ENCODE assay signal across 11 mouse cellular contexts in genomic region chr5:37821111-37821601, GRCm38 (mm10). TPM values are rescaled to one million over a fixed set of nuclear protein-coding genes. Genes with fewer than 3 reads are reported as not detected.
DNase-seq lines count a peak whose midpoint lies in the region; ATAC-seq and TF ChIP-seq lines count a peak whose summit lies in the region.
"Had no signal": no experiment of that assay in that cellular context is flagged by ENCODE, and none has a peak within 500 bp of the region (broad histone marks: within the 10 kb centered on the region; RNA-seq: fewer than 3 reads in every experiment).

No protein-coding gene starts in this region.

- H3K9ac ChIP-seq in intestine, embryonic 14.5 days (ENCODE audit: low read length) = no peak overlapping the region
- no peak overlapping the region for H3K9ac ChIP-seq in intestine, embryonic 15.5 days
- peak overlapping the region; percentile 87 for H3K9ac ChIP-seq in embryonic facial prominence, embryonic 11.5 days (replicated peaks; ENCODE audit: low read length)
- H3K9ac ChIP-seq in hindbrain, embryonic 15.5 days = no peak overlapping the region
- H3K9ac ChIP-seq in neural tube, embryonic 12.5 days = no peak overlapping the region

- peaks cover 9% of the 10 kb centered on the region for H3K4me1 ChIP-seq in intestine, embryonic 14.5 days (replicated peaks; ENCODE audit: control insufficient read depth, insufficient read depth, low read length)
- peaks cover 16% of the 10 kb centered on the region for H3K4me1 ChIP-seq in intestine, embryonic 15.5 days (replicated peaks)
- H3K4me1 ChIP-seq in embryonic facial prominence, embryonic 11.5 days (ENCODE audit: control insufficient read depth, insufficient read depth, low read length) = peaks cover 6% of the 10 kb centered on the region; the same call in 1 of the 2 replicates
- peaks cover 35% of the 10 kb centered on the region for H3K4me1 ChIP-seq in hindbrain, embryonic 15.5 days (replicated peaks)
- peaks cover 50% of the 10 kb centered on the region for H3K4me1 ChIP-seq in neural tube, embryonic 12.5 days
- H3K4me1 ChIP-seq in kidney, adult 2 months (ENCODE audit: control insufficient read depth, insufficient read depth, low read length) = no peaks in the 10 kb centered on the region

- H3K27ac ChIP-seq in intestine, embryonic 14.5 days (ENCODE audit: low read depth) = no peak overlapping the region
- no peak overlapping the region for H3K27ac ChIP-seq in intestine, embryonic 15.5 days
- H3K27ac ChIP-seq in embryonic facial prominence, embryonic 11.5 days (replicated peaks; ENCODE audit: low read depth, low read length) = peak overlapping the region; percentile 79
- no peak overlapping the region for H3K27ac ChIP-seq in hindbrain, embryonic 15.5 days (replicated peaks)
- no peak overlapping the region for H3K27ac ChIP-seq in neural tube, embryonic 12.5 days
- H3K27ac ChIP-seq in layer of hippocampus, adult 2 months = no peak overlapping the region
- no peak overlapping the region for H3K27ac ChIP-seq in kidney, adult 2 months (ENCODE audit: insufficient read depth, low read depth, low read length)

- H3K36me3 ChIP-seq in intestine, embryonic 14.5 days (ENCODE audit: control insufficient read depth, insufficient read depth, low read length) = no peaks in the 10 kb centered on the region
- H3K36me3 ChIP-seq in intestine, embryonic 15.5 days = no peaks in the 10 kb centered on the region
- no peaks in the 10 kb centered on the region for H3K36me3 ChIP-seq in embryonic facial prominence, embryonic 11.5 days (replicated peaks; ENCODE audit: control insufficient read depth, insufficient read depth, low read depth, low read length)
- H3K36me3 ChIP-seq in hindbrain, embryonic 15.5 days = no peaks in the 10 kb centered on the region
- H3K36me3 ChIP-seq in neural tube, embryonic 12.5 days = no peaks in the 10 kb centered on the region
- H3K36me3 ChIP-seq in kidney, adult 2 months (ENCODE audit: control insufficient read depth, insufficient read depth, low read length) = no peaks in the 10 kb centered on the region

- DNase-seq in intestine, embryonic 14.5 days (ENCODE audit: low spot score) = peak; percentile 74
- no peak for DNase-seq in embryonic facial prominence, embryonic 11.5 days (ENCODE audit: low spot score)
- no peak for DNase-seq in layer of hippocampus, adult 2 months (ENCODE audit: low spot score in 2 of 2)
- DNase-seq in kidney, adult 2 months = no peak
- no peak for DNase-seq in cerebellum, adult 11 months
- DNase-seq: adrenal gland, postnatal 25 days had no signal

- H3K4me3 ChIP-seq in intestine, embryonic 14.5 days (ENCODE audit: low read depth, low read length) = no peak overlapping the region
- H3K4me3 ChIP-seq in intestine, embryonic 15.5 days (replicated peaks) = no peak overlapping the region
- H3K4me3 ChIP-seq in embryonic facial prominence, embryonic 11.5 days (ENCODE audit: low read depth, low read length) = peak overlapping the region; percentile 72
- peak overlapping the region; percentile 16 for H3K4me3 ChIP-seq in hindbrain, embryonic 15.5 days
- peak overlapping the region; percentile 22; the same call in 1 of the 2 replicates for H3K4me3 ChIP-seq in neural tube, embryonic 12.5 days
- no peak overlapping the region for H3K4me3 ChIP-seq in layer of hippocampus, adult 2 months
- no peak overlapping the region for H3K4me3 ChIP-seq in kidney, adult 2 months (ENCODE audit: insufficient read depth, low read depth, low read length)
- H3K4me3 ChIP-seq: megakaryocyte, embryonic 14.5 days had no signal

- peaks cover 100% of the 10 kb centered on the region for H3K27me3 ChIP-seq in intestine, embryonic 14.5 days (replicated peaks; ENCODE audit: control insufficient read depth, insufficient read depth, low read length)
- peaks cover 95% of the 10 kb centered on the region for H3K27me3 ChIP-seq in intestine, embryonic 15.5 days (replicated peaks)
- H3K27me3 ChIP-seq in embryonic facial prominence, embryonic 11.5 days (ENCODE audit: control insufficient read depth, insufficient read depth, low read length) = peaks cover 41% of the 10 kb centered on the region
- H3K27me3 ChIP-seq in hindbrain, embryonic 15.5 days = peaks cover 66% of the 10 kb centered on the region
- peaks cover 91% of the 10 kb centered on the region for H3K27me3 ChIP-seq in neural tube, embryonic 12.5 days (replicated peaks)
- peaks cover 11% of the 10 kb centered on the region for H3K27me3 ChIP-seq in kidney, adult 2 months (replicated peaks; ENCODE audit: control insufficient read depth, insufficient read depth, low read length)

- no peak for TF ChIP-seq CTCF in layer of hippocampus, adult 2 months (conservative IDR thresholded peaks at IDR 0.05)
- TF ChIP-seq CTCF in kidney, adult 2 months (conservative IDR thresholded peaks at IDR 0.05; ENCODE audit: insufficient read depth, insufficient read length, low read depth, low read length) = no peak

- ATAC-seq in intestine, embryonic 14.5 days (replicated peaks; ENCODE audit: low FRiP score, low TSS enrichment, low read depth) = no peak
- ATAC-seq in intestine, embryonic 15.5 days = no peak
- ATAC-seq in embryonic facial prominence, embryonic 11.5 days (replicated peaks; ENCODE audit: insufficient number of reproducible peaks, low FRiP score, low TSS enrichment, low read depth) = no peak
- no peak for ATAC-seq in hindbrain, embryonic 15.5 days (ENCODE audit: low FRiP score, low read depth)
- no peak for ATAC-seq in neural tube, embryonic 12.5 days (ENCODE audit: low FRiP score, low read depth)

- H3K4me2 ChIP-seq in intestine, embryonic 14.5 days (ENCODE audit: low read length) = no peak overlapping the region
- H3K4me2 ChIP-seq in intestine, embryonic 15.5 days (replicated peaks) = no peak overlapping the region
- H3K4me2 ChIP-seq in embryonic facial prominence, embryonic 11.5 days (ENCODE audit: low read depth, low read length) = peak overlapping the region; percentile 60
- peak overlapping the region; percentile 9 for H3K4me2 ChIP-seq in hindbrain, embryonic 15.5 days
- peak overlapping the region; percentile 89 for H3K4me2 ChIP-seq in neural tube, embryonic 12.5 days (replicated peaks)

- whole genome bisulfite sequencing in intestine, embryonic 14.5 days = 3% methylated on average over 27 of the region's 27 CpGs
- WGBS in intestine, embryonic 15.5 days = 6% methylated on average over 27 of the region's 27 CpGs
- WGBS in embryonic facial prominence, embryonic 11.5 days = 3% methylated on average over 22 of the region's 27 CpGs
- WGBS in hindbrain, embryonic 15.5 days = 5% methylated on average over 27 of the region's 27 CpGs
- WGBS in neural tube, embryonic 12.5 days = 3% methylated on average over 27 of the region's 27 CpGs
- 20% methylated on average over 27 of the region's 27 CpGs for WGBS in kidney, adult 2 months

- no peak for TF ChIP-seq POLR2A in kidney, adult 2 months (IDR thresholded peaks at IDR 0.05; ENCODE audit: low read depth, low read length)

- H3K9me3 ChIP-seq in intestine, embryonic 14.5 days (ENCODE audit: control insufficient read depth, low read length) = no peaks in the 10 kb centered on the region
- no peaks in the 10 kb centered on the region for H3K9me3 ChIP-seq in intestine, embryonic 15.5 days
- H3K9me3 ChIP-seq in embryonic facial prominence, embryonic 11.5 days (replicated peaks; ENCODE audit: control insufficient read depth, low read length) = no peaks in the 10 kb centered on the region
- no peaks in the 10 kb centered on the region for H3K9me3 ChIP-seq in hindbrain, embryonic 15.5 days
- H3K9me3 ChIP-seq in neural tube, embryonic 12.5 days = no peaks in the 10 kb centered on the region

RNA-seq across cellular contexts. Expression of gene Msx1, which starts 3.2 kb away (rescaled TPM):
- polyA plus RNA-seq in intestine, embryonic 14.5 days (2014; fragmentation: Nextera tagmentation; extraction: Ambion mirVana) = 2.8 and 3.1 TPM in 2 replicates
- polyA plus RNA-seq in intestine, embryonic 15.5 days (2015; fragmentation: Nextera tagmentation; extraction: Ambion mirVana) = 3.2 and 3.8 TPM in 2 replicates
- polyA plus RNA-seq in embryonic facial prominence, embryonic 11.5 days (2014; fragmentation: Nextera tagmentation; extraction: Ambion mirVana) = 330 and 367 TPM in 2 replicates
- 26.4 and 36.7 TPM in 2 replicates for polyA plus RNA-seq in hindbrain, embryonic 15.5 days (2015; fragmentation: Nextera tagmentation; extraction: Ambion mirVana)
- 38.8 and 50.5 TPM in 2 replicates for polyA plus RNA-seq in neural tube, embryonic 12.5 days (2016; fragmentation: Nextera tagmentation; extraction: Ambion mirVana)
- total RNA-seq in layer of hippocampus, adult 2 months (2021) = 1 to 10 TPM; 4.2 to 5.3 TPM
- 1.0 and 1.1 TPM in 2 replicates for polyA plus RNA-seq in kidney, adult 2 months (2012; rRNA removed)
- total RNA-seq: granulocyte monocyte progenitor cell, adult 5-6 weeks had no signal

Comparison
In these comparisons a context has a peak if more than half of its experiments do, and no peak if none do; other contexts are left out.
1. H3K4me2 ChIP-seq: peak in embryonic facial prominence, embryonic 11.5 days (single experiment), hindbrain, embryonic 15.5 days (single experiment) and neural tube, embryonic 12.5 days (single experiment); none in intestine, embryonic 14.5 days (single experiment) and intestine, embryonic 15.5 days (single experiment).
2. H3K4me3 ChIP-seq: peak in embryonic facial prominence, embryonic 11.5 days (single experiment), hindbrain, embryonic 15.5 days (single experiment) and neural tube, embryonic 12.5 days (single experiment); none in intestine, embryonic 14.5 days (single experiment), intestine, embryonic 15.5 days (single experiment), layer of hippocampus, adult 2 months (single experiment) and kidney, adult 2 months (single experiment).